Mouse (Mus musculus): ENCODE results near the gene Abl2.
"Not testable (repeated sequence)": the region's sequence is repeated elsewhere in the genome, so short reads cannot be mapped to it uniquely, and the experiment has no call there.

The Abl2 gene

DNA sequence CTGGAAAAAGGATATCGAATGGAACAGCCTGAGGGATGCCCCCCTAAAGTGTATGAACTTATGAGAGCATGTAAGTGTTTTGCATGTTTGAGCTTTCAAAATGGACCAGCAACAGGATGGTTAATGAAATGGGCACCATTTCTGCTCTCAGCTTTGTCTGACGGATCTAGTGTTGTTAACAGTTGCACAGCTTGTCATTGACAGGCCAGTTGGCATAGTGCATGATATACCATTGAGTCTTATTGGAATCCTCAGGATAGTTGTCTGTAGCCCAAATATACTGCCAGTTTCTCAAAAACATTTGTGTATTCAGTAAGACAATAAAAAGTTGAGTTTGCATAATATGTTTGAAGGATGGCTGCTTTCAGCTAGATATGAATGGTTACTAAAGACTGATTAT lies 76.6 kb downstream of the Abl2 start:
- no peak for DNase-seq (ENCODE audit: low spot score)

DNA sequence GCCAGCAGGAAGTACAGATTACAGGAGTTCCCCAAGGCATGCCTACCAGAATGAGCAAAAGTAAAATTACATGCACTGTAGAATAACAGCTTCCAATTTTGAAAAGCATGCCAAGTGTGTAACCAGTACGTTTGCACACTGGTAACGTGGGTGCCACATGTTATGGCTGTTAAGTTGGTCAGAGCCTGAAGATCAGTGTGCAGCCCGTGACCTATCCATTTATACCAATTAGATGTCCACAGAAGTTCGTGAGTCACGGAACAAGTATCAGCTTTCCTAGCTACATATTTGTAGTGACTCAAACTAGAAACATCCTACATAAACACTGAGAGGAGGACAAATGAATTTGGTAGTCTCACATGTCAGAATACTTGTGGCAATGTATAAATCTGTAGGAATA lies 80.9 kb downstream of the Abl2 start:
- no peak for DNase-seq (ENCODE audit: low spot score)

DNA sequence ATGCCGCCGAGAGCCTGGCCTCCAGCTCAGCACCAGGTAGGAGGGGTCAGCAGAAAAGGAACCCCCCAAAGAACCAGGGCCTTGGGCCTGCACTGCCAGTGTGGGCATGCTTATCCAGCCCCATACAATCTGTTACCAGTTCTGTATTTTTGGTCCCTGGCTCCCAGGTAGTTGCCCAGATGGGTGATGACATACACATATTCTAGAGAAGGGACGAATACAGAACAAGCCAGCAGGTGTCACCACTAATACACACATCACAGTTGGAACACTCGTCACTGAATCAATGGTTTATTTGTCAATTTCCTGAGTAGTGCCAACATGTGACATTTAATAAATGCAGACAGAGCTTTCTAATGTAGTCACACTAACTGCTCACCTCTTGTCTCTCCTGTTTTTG lies 82.0 kb downstream of the Abl2 start:
- peak; percentile 37 for DNase-seq (ENCODE audit: low spot score)

DNA sequence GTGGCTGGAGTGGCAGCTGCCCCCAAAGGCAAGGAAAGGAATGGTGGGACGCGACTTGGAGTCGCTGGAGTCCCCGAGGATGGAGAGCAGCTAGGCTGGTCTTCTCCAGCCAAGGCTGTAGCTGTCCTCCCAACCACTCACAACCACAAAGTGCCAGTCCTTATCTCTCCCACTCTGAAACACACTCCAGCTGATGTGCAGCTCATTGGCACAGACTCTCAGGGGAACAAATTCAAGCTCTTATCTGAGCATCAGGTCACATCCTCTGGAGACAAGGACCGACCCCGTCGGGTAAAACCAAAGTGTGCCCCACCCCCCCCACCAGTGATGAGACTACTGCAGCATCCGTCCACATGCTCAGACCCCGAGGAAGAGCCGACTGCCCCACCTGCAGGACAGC lies 83.2 kb downstream of the Abl2 start:
- DNase-seq (ENCODE audit: low spot score): no peak

- no peak for DNase-seq (ENCODE audit: low spot score)
These were observed 84.2 kb downstream of the Abl2 start for GRCm38 (mm10) chr1:156642813-156643212.

- no peak for DNase-seq (ENCODE audit: low spot score)
These were observed 85.5 kb downstream of the Abl2 start for GRCm38 (mm10) chr1:156644061-156644460.

- DNase-seq (ENCODE audit: low spot score): no peak
These were observed 86.4 kb downstream of the Abl2 start for GRCm38 (mm10) chr1:156644780-156645523.

DNA sequence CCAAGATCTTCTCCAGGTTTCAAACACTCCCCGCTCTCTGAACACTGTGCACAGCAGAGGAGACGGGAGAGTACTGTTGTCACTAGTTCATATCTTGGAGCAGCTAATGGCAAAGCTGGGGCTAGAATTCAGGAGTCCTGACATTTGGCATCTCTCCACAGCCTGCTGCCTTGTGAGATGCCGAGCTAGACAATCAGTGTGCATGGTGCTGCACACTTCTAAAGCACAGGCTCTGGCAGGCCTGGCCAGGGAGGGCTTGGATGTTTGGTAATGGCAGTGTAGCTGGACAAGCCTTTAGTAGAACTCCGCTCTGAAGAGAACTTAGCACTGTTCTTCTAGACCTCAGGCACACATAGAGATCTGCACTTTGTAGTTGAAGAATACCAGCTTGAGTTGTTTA lies 87.4 kb downstream of the Abl2 start:
- DNase-seq (ENCODE audit: low spot score): no peak

DNA sequence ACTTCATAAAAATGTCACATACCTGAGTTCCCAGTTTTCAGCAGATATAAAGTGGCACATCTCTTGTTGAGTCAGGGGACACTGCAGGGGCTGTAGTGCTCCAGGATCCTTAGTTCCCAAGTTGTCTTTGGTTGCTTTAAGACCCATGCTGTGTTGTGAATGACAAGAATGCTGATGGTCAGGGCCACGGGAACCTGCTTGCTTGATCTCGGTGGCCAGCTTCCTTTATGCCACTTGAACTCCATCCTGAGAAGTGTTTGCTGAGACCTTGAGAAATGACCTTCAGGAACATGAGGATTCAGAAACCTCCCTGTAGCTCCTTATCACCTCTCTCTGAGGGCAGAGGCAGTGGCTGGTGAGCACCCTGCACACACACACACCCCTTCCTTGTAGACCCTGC lies 90.1 kb downstream of the Abl2 start:
- DNase-seq (ENCODE audit: low spot score): no peak

DNA sequence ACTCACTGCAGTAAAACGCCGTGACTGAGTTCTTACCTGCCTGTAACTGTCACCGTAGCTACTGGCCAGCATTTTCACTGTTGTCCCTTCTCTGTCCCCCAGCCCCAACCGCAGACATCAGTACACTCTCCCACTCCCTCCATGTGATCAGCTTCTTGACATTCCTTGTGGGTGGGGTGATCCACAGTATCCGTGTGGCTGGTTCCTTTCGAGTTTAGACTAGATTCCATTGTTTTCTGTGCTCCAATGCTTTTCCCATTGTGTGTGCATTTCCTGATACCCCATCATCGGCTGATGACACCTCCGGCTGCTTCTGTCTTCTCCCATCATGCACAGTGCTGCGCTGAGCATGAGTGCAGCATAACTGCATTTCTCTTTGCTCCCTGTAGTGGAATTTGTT lies 92.0 kb downstream of the Abl2 start:
- DNase-seq (ENCODE audit: low spot score): no peak

GRCm38 (mm10) chr1:156652189-156652822 lies 93.7 kb downstream of the Abl2 start:
- DNase-seq (ENCODE audit: low spot score): peak; percentile 52

- DNase-seq (ENCODE audit: low spot score): peak; percentile 57
These were observed 96.3 kb downstream of the Abl2 start for GRCm38 (mm10) chr1:156654735-156655530.

GRCm38 (mm10) chr1:156657523-156657922 lies 98.9 kb downstream of the Abl2 start:
- DNase-seq (ENCODE audit: low spot score): no peak

DNA sequence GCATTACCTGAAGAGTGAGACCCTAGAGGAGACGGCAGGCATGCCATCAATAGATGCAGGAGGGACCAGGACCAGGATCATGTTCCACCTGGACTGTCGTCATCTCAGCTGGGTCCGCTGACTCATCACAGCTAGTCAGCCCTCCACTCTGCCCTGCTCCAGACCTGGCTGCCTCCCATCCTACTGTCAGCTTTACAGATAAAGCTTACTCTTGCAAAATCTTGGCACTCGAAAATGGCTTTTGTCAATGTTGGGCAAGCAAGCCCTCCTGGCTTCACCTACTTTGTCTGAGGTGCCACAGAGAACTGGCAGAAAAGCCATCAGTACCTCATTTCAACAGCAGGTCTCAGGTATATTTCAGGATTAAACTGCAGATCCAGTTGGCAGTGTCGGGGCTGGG lies 100.1 kb downstream of the Abl2 start:
- DNase-seq (ENCODE audit: low spot score): peak; percentile 18

- peak; percentile 46 for DNase-seq (ENCODE audit: low spot score)
These were observed 101.5 kb downstream of the Abl2 start for GRCm38 (mm10) chr1:156659906-156660659.

DNA sequence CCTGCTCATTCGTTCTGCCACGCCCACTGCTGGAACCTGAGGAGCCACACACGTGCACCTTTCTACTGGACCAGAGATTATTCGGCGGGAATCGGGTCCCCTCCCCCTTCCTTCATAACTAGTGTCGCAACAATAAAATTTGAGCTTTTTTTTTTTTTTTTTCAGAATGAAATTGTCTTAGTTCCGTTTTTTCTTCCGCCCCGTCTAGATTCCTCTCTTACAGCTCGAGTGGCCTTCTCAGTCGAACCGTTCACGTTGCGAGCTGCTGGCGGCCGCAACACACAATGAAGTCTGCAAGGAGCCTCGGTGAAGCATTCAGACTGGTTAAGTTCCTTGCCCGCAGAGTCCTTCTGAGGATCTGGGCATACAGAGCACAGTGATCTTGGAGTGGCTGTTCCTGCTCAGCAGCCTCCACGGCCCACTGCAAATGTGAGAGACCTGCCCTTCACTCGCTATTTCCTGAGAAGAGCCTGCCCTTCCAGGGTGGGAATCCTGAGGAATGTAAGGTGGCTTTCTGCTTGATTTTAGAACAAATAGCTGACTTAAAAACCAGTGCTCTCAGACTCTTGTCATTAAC lies 102.2 kb downstream of the Abl2 start:
- not testable (repeated sequence) for DNase-seq (ENCODE audit: low spot score)

DNA sequence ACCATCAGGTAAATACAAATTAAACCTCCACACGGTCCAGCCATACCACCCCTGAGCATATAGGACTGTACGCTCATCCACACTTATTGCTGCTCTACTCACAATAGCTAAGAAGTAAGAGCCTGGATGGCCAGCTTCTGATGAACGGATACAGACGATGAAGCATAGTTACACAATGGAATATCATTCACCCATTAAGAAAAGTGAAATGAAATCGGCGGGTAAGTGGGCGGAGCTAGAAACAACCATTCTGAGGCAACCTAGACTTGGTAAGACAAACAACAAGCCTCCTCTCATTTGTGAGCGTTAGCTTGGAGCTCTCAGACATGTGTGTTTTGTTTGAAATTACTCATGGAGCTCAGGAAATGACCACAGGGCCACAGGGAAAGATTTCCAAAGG lies 107.2 kb downstream of the Abl2 start:
- DNase-seq (ENCODE audit: low spot score): no peak

- peak; percentile 76 for DNase-seq (ENCODE audit: low spot score)
These were observed 108.7 kb downstream of the Abl2 start for GRCm38 (mm10) chr1:156667141-156667926.

GRCm38 (mm10) chr1:156668602-156669001 lies 110.0 kb downstream of the Abl2 start:
- peak; percentile 58 for DNase-seq (ENCODE audit: low spot score)

DNA sequence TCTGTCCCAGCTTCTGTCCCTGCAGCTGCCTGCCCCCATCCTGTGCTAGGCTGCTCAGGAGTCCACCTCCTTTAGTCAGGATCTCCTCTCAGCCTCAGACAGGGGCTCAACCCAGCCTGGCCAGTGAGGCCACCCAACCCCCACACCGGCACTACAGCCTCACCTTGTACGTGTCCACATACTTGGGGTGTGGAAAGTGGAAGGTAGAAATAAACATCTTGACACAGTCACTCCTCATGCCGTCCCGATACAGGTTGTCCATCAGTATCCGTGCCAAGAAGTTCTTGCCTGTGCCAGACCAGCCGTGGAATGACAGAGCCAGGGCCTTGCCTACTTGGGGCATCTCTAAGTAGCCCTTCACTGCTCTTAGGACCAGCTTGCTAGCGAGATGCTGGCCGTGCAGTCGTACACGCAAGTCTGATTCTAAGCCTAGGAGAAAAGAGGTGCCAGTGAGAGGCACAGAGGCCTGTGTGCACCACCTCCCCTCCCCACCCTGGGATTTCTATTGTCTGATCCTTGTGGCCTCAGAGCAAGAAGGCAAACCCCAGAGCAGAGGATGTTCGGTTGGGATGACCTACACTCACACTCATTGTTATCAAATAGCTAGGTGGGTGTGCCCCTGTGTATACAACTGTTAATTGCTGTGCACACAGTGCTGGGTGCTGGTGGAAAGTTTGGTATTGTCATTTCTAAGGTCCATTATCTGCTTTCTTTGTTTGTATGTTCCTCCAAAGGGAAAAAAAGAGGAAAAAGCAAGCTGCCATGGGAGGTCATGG lies 110.8 kb downstream of the Abl2 start:
- DNase-seq (ENCODE audit: low spot score): peak; percentile 74

Measured in lung, postnatal 25 days (tissue).